Mouse (Mus musculus) macrophage (primary cell): ENCODE measurements around the gene Fignl1. TPM values are rescaled to one million over a fixed set of nuclear protein-coding genes. Genes with fewer than 3 reads are reported as not detected.

Experiments
- H3K27ac ChIP-seq: fragments of 350-480 bp; formaldehyde crosslinking; 2 replicates; pipeline ENCODE4 v1.9.0; 2021
- H3K36me3 ChIP-seq: fragments of 350-480 bp; formaldehyde crosslinking; 2 replicates; pipeline ENCODE4 v1.9.0; 2021; ENCODE audit errors: inconsistent target
- H3K4me3 ChIP-seq: fragments of 350-480 bp; formaldehyde crosslinking; 2 replicates; pipeline ENCODE4 v1.9.0; 2021; ENCODE audit errors: inconsistent target
- H3K79me2 ChIP-seq: fragments of 350-480 bp; formaldehyde crosslinking; 2 replicates; pipeline ENCODE4 v1.9.0; 2021; ENCODE audit errors: inconsistent target
- WGBS: methylation state at CpG from one replicate; pipeline ENCODE4 v1.1.7; 2026; ENCODE audit warnings: inconsistent platforms; ENCODE audit not compliant: missing documents; 5-methylcytosine and 5-hydroxymethylcytosine counted together
- polyA plus RNA-seq: library from polyadenylated mRNA; stranded (reverse); fragments of 250-400 nt; gene quantifications from 3 replicates; pipeline ENCODE4 v1.2.4, GENCODE M21; 2018; ENCODE audit warnings: inconsistent platforms

The Fignl1 gene
- polyA plus RNA-seq, 1 experiment from 2014 or later, result 4.0 TPM

DNA sequence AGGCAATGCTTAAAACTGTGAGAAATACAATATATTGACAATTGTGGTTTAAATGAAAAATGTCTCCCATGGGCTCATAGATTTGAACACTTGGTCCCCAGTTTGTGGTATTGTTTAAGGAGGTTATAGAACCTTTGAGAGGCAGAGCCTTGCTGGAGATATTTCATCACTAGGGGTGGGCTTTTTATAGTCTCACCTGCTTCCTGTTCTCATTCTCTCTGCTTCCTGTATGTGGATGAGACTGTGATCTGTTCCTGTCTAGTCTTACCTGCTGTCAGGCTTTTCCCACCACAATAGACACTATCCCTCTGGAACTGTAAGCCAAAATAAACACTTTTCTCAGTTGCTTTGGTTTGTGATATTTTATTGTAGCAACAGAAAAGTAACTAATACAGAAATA is 17.7 kb upstream of the Fignl1 start:
- H3K36me3 ChIP-seq, result no peaks in the 10 kb centered on the region
- no peak overlapping the region for H3K27ac ChIP-seq
- no peaks in the 10 kb centered on the region for H3K79me2 ChIP-seq
- no peak overlapping the region for H3K4me3 ChIP-seq

GRCm38 (mm10) chr11:11825670-11826069 is 16.9 kb upstream of the Fignl1 start:
- no peaks in the 10 kb centered on the region for H3K36me3 ChIP-seq
- no peak overlapping the region for H3K27ac ChIP-seq
- WGBS, result 89% methylated on average over 6 of the region's 6 CpGs
- no peak overlapping the region for H3K4me3 ChIP-seq
- no peaks in the 10 kb centered on the region for H3K79me2 ChIP-seq

GRCm38 (mm10) chr11:11824970-11825635 is 16.3 kb upstream of the Fignl1 start:
- H3K79me2 ChIP-seq, result no peaks in the 10 kb centered on the region
- 95% methylated on average over 3 of the region's 3 CpGs for WGBS
- no peaks in the 10 kb centered on the region for H3K36me3 ChIP-seq
- no peak overlapping the region for H3K4me3 ChIP-seq
- no peak overlapping the region for H3K27ac ChIP-seq

DNA sequence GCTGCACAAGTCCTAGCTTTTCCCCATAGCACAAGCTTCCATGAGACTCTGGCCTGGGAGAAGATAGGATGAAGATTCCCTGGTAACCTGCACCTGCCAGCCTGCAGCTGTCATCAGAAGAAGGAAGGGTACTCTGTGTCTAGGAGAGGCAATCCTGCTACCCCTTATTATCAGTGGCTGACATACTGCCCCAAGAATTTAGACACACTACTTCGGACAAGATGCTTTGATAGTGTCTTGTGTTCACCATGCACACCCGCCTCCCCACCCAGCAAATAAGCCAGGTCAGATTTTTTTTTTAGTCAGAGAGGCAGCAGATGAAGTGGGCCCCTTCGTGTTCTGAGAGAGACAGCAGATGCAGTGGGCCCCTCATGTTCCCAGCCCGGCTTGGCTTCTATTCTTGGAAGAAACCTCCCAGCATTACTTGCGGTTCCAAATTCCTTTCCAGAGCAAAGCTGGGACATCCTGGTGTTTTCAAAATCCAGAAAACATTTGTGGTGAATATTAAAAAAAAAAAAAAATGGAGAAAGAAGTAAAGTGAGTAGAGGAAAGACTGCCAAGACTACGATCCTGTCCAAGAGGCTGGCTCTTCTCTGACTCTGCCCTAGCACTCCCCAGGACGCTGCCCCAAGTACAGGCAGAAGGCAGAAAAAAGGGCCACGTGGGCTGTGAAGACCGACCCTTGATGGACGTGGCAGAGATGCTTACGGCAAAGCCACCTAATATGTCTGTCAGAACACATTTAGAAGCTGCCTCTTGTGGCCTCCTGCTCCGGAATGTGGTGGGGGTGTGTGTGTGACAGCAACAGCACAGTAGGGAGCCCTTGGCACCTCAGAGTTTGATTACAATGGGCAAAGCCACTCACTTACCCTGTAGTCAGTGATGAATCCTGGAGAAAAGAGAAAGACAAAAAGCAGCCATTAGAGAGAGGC is 15.5 kb upstream of the Fignl1 start:
- Histone ChIP-seq H3K79me2 (no peaks in the 10 kb centered on the region), H3K27ac (no peak overlapping the region), H3K4me3 (no peak overlapping the region), H3K36me3 (no peaks in the 10 kb centered on the region)
- WGBS, result 94% methylated on average over 12 of the region's 12 CpGs

GRCm38 (mm10) chr11:11822181-11823095 is 13.7 kb upstream of the Fignl1 start:
- Histone ChIP-seq H3K4me3 (no peak overlapping the region), H3K36me3 (no peaks in the 10 kb centered on the region), H3K79me2 (no peaks in the 10 kb centered on the region), H3K27ac (no peak overlapping the region)
- 92% methylated on average over 20 of the region's 20 CpGs for whole genome bisulfite sequencing

GRCm38 (mm10) chr11:11821387-11821975 is 12.7 kb upstream of the Fignl1 start:
- no peak overlapping the region for H3K27ac ChIP-seq
- no peaks in the 10 kb centered on the region for H3K79me2 ChIP-seq
- 89% methylated on average over 13 of the region's 16 CpGs for WGBS
- no peak overlapping the region for H3K4me3 ChIP-seq
- H3K36me3 ChIP-seq, result no peaks in the 10 kb centered on the region

DNA sequence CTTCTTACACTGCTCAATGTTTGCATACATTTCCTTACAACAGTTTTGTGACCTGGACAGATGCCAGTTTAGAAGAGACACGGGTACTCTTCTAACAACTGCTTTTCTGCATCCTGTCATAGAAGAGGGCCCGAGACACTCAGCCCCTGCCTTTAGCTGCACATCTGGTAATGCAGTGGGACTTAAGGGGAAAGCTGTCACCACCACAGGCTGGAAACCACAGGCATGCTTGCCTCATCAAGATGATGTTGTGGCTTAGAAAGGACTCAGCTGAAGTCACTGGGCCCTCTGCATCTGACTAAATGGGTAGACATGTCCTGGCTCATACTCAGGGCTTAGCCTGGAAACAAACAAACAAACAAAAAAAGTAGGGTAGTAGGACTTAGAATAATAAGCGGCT is 12.0 kb upstream of the Fignl1 start:
- 43% methylated on average over 3 of the region's 3 CpGs for WGBS
- Histone ChIP-seq H3K36me3 (no peaks in the 10 kb centered on the region), H3K4me3 (no peak overlapping the region), H3K27ac (peak overlapping the region; percentile 75), H3K79me2 (no peaks in the 10 kb centered on the region)

DNA sequence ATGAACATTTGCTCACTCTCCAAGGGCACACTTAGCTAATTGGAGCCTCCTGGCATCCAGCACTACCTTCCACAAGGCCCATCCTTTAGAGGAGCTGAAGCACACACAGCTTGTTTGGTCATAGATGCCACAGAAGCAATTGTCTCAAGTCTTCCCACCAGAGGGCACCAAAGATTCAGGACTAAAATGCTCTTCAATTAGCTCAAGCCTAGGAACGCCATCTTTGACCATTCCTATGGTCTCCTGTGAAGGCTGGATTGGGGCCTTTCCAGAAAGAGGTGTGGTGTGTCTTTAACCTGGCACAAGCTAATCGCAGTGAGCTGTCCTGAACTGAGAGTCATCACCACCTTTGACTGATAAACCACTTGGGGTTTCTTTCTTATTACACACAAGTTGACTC is 11.5 kb upstream of the Fignl1 start:
- Histone ChIP-seq H3K79me2 (no peaks in the 10 kb centered on the region), H3K4me3 (no peak overlapping the region), H3K27ac (peak overlapping the region; percentile 75), H3K36me3 (no peaks in the 10 kb centered on the region)
- WGBS, result 14% methylated on average over 2 of the region's 2 CpGs

DNA sequence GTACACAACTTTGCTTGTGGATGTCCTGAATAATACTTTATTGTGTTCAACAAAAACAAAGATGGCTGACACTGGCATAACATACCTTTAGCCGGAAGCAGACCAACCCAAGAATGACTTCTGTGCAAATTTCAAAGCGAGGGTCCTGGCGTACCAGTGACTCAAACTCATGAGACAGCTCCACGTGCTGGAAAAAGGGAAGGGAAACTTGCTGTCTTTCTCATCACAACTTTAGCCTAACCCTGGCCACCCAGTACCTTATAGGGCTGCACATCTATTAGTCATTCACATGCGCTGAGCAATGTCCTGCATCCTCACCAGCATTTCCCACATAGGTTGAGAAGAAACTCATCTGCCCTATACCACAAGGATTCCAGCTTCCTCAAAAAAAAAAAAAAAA is 10.4 kb upstream of the Fignl1 start:
- H3K27ac ChIP-seq, result peak overlapping the region; percentile 77
- 46% methylated on average over 5 of the region's 5 CpGs for WGBS
- no peaks in the 10 kb centered on the region for H3K79me2 ChIP-seq
- no peak overlapping the region for H3K4me3 ChIP-seq
- H3K36me3 ChIP-seq, result no peaks in the 10 kb centered on the region

DNA sequence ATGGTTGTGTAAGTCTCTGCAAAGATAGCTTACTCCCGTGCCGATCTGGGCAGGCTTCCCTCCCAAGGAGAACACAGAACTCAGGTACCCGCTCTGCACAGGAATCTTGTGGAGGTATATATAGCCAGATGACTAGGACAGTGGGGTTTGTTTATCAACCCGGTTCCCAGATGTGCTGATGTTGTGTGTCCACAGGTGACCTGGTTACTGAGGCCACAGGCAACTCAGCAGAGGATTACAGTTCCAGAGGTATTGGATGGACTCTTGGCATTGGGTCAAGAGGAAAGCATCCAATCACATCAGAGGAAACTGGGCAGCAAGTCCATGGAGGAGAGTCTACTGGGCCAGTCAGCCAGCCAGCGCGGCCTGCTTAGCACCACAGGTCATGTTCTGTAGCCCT is 10.0 kb upstream of the Fignl1 start:
- 93% methylated on average over 6 of the region's 6 CpGs for WGBS
- no peaks in the 10 kb centered on the region for H3K36me3 ChIP-seq
- peak overlapping the region; percentile 77 for H3K27ac ChIP-seq
- H3K79me2 ChIP-seq, result no peaks in the 10 kb centered on the region
- H3K4me3 ChIP-seq, result no peak overlapping the region

DNA sequence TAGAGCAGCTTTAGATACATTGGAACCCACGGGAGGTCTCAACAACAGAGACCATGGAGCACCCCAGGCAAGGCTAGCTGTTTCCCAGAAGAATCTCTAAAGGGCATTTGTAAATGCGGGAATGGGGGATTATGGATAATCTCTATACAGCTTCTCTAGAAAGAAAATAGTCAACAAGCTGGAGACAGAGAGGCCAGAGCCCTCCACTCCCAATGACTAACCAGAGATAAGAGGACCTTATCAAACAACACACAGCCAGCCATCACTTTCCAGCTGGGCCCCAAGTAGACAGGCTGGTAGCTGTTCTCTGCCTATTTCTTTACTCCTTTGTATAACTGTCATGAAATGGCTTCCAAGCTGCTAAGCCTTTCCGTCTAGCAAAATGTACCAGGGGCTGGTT is 7.0 kb upstream of the Fignl1 start:
- no peak overlapping the region for H3K4me3 ChIP-seq
- H3K27ac ChIP-seq, result no peak overlapping the region
- no peaks in the 10 kb centered on the region for H3K79me2 ChIP-seq
- H3K36me3 ChIP-seq, result no peaks in the 10 kb centered on the region
- WGBS, result 100% methylated on average over 3 of the region's 3 CpGs

GRCm38 (mm10) chr11:11811906-11812480 is 3.2 kb upstream of the Fignl1 start:
- H3K79me2 ChIP-seq, result peaks cover 16% of the 10 kb centered on the region
- H3K4me3 ChIP-seq, result no peak overlapping the region
- WGBS, result 27% methylated on average over 9 of the region's 9 CpGs
- no peaks in the 10 kb centered on the region for H3K36me3 ChIP-seq
- H3K27ac ChIP-seq, result peak overlapping the region; percentile 35; the same call in 1 of the 2 replicates

GRCm38 (mm10) chr11:11809404-11810175 is 828 bp upstream of the Fignl1 start:
- WGBS, result 30% methylated on average over 9 of the region's 11 CpGs
- H3K27ac ChIP-seq, result peak overlapping the region; percentile 69
- H3K4me3 ChIP-seq, result peak overlapping the region; percentile 55
- peaks cover 40% of the 10 kb centered on the region for H3K79me2 ChIP-seq
- H3K36me3 ChIP-seq, result no peaks in the 10 kb centered on the region
